Mouse (Mus musculus) midbrain, embryonic 14.5 days (tissue): ENCODE data around the gene Syne2. TPM values are rescaled to one million over a fixed set of nuclear protein-coding genes. Genes with fewer than 3 reads are reported as not detected.

ENCODE experiments used
- ATAC-seq: fragments of 200-750 bp; cut with Nextera tagmentation; 2 replicates; pipeline ENCODE4 v1.8.0; 2017; ENCODE audit warnings: moderate number of reproducible peaks, moderate library complexity; ENCODE audit not compliant: low FRiP score, low TSS enrichment
- DNase-seq: peaks from one replicate; pipeline ENCODE4 v3.0.0-alpha.2; 2015
- H3K27ac ChIP-seq: fragments of 300-500 bp; sonication (generic); replicated peaks from 2 replicates; pipeline ENCODE4 v1.5.1; 2014; ENCODE audit warnings: mild to moderate bottlenecking, low read depth, low read length, moderate library complexity
- H3K27me3 ChIP-seq: fragments of 300-500 bp; sonication (generic); 2 replicates; pipeline ENCODE4 v1.6.1; 2014; ENCODE audit warnings: low read length, control low read depth, mixed read lengths; ENCODE audit not compliant: control insufficient read depth, insufficient read depth
- H3K36me3 ChIP-seq: fragments of 300-500 bp; sonication (generic); 2 replicates; pipeline ENCODE4 v1.6.1; 2014; ENCODE audit warnings: low read length, control low read depth; ENCODE audit not compliant: control insufficient read depth, insufficient read depth
- H3K4me1 ChIP-seq: fragments of 300-500 bp; sonication (generic); 2 replicates; pipeline ENCODE4 v1.6.1; 2014; ENCODE audit warnings: mild to moderate bottlenecking, antibody characterized with exemption, low read length, control low read depth; ENCODE audit not compliant: control insufficient read depth, insufficient read depth
- H3K4me2 ChIP-seq: fragments of 300-500 bp; sonication (generic); 2 replicates; pipeline ENCODE4 v1.6.1; 2014; ENCODE audit warnings: mild to moderate bottlenecking, low read length, moderate library complexity
- H3K4me3 ChIP-seq: fragments of 300-500 bp; sonication (generic); replicated peaks from 2 replicates; pipeline ENCODE4 v1.5.1; 2014; ENCODE audit warnings: low read depth, low read length
- H3K9ac ChIP-seq: fragments of 300-500 bp; sonication (generic); replicated peaks from 2 replicates; pipeline ENCODE4 v1.6.1; 2014; ENCODE audit warnings: mild to moderate bottlenecking, low read length, moderate library complexity
- H3K9me3 ChIP-seq: fragments of 300-500 bp; sonication (generic); 2 replicates; pipeline ENCODE4 v1.6.1; 2016; ENCODE audit warnings: low read length, control low read depth, mixed read lengths; ENCODE audit not compliant: control insufficient read depth
- WGBS: fragments of 180-500 bp; shearing (Covaris S2); extraction: QIAGEN DNeasy Blood & Tissue Kit; methylation state at CpG from one replicate; pipeline ENCODE4 v1.1.7; 2014; 5-methylcytosine and 5-hydroxymethylcytosine counted together
- polyA plus RNA-seq: library from polyadenylated mRNA; unstranded; fragments of >200 nt; fragmentation: Nextera tagmentation; extraction: Ambion mirVana; gene quantifications from 2 replicates; pipeline ENCODE4 v1.2.1, GENCODE M21; 2014

The Syne2 gene
- polyA plus RNA-seq, 1 experiment from 2014 or later = 63.5 TPM

- Histone ChIP-seq H3K27ac (no peak overlapping the region), H3K36me3 (peaks cover 59% of the 10 kb centered on the region), H3K4me1 (no peaks in the 10 kb centered on the region), H3K4me2 (no peak overlapping the region), H3K27me3 (no peaks in the 10 kb centered on the region), H3K4me3 (no peak overlapping the region), H3K9ac (no peak overlapping the region), H3K9me3 (no peaks in the 10 kb centered on the region)
- DNase-seq = no peak
- ATAC-seq = no peak
- 85% methylated on average over 3 of the region's 3 CpGs for WGBS
These were observed 230.0 kb downstream of the Syne2 start for GRCm38 (mm10) chr12:76047921-76048320.

GRCm38 (mm10) chr12:76048672-76049071 lies 230.7 kb downstream of the Syne2 start:
- Histone ChIP-seq H3K9ac (no peak overlapping the region), H3K27me3 (no peaks in the 10 kb centered on the region), H3K4me2 (no peak overlapping the region), H3K27ac (no peak overlapping the region; the same call in 1 of the 2 replicates), H3K4me3 (no peak overlapping the region), H3K36me3 (peaks cover 56% of the 10 kb centered on the region), H3K4me1 (no peaks in the 10 kb centered on the region), H3K9me3 (no peaks in the 10 kb centered on the region)
- DNase-seq = no peak
- ATAC-seq = no peak
- WGBS = 83% methylated on average over 8 of the region's 8 CpGs

GRCm38 (mm10) chr12:76049343-76049742 lies 231.4 kb downstream of the Syne2 start:
- no peak for DNase-seq
- 77% methylated on average over 5 of the region's 5 CpGs for WGBS
- no peak overlapping the region for H3K4me3 ChIP-seq
- no peak for ATAC-seq
- peaks cover 49% of the 10 kb centered on the region for H3K36me3 ChIP-seq
- H3K4me1 ChIP-seq = no peaks in the 10 kb centered on the region
- H3K27ac ChIP-seq = no peak overlapping the region; the same call in 1 of the 2 replicates
- H3K4me2 ChIP-seq = no peak overlapping the region
- H3K9ac ChIP-seq = no peak overlapping the region
- H3K27me3 ChIP-seq = no peaks in the 10 kb centered on the region
- no peaks in the 10 kb centered on the region for H3K9me3 ChIP-seq

GRCm38 (mm10) chr12:76051879-76052278 lies 233.9 kb downstream of the Syne2 start:
- H3K4me3 ChIP-seq = no peak overlapping the region
- H3K27ac ChIP-seq = no peak overlapping the region
- H3K4me2 ChIP-seq = no peak overlapping the region
- no peaks in the 10 kb centered on the region for H3K4me1 ChIP-seq
- H3K9ac ChIP-seq = no peak overlapping the region
- DNase-seq (no peak), ATAC-seq (no peak)
- no peaks in the 10 kb centered on the region for H3K27me3 ChIP-seq
- WGBS = 96% methylated on average over 9 of the region's 9 CpGs
- H3K36me3 ChIP-seq = peaks cover 58% of the 10 kb centered on the region
- H3K9me3 ChIP-seq = no peaks in the 10 kb centered on the region

GRCm38 (mm10) chr12:76054653-76055052 lies 236.7 kb downstream of the Syne2 start:
- 92% methylated on average over 9 of the region's 9 CpGs for WGBS
- Histone ChIP-seq H3K4me1 (no peaks in the 10 kb centered on the region), H3K9me3 (no peaks in the 10 kb centered on the region), H3K4me3 (no peak overlapping the region), H3K4me2 (no peak overlapping the region), H3K27ac (no peak overlapping the region), H3K36me3 (peaks cover 63% of the 10 kb centered on the region), H3K27me3 (no peaks in the 10 kb centered on the region), H3K9ac (no peak overlapping the region)
- no peak for DNase-seq
- no peak for ATAC-seq

- Histone ChIP-seq H3K27ac (no peak overlapping the region), H3K4me2 (no peak overlapping the region), H3K4me3 (no peak overlapping the region), H3K9ac (no peak overlapping the region), H3K27me3 (no peaks in the 10 kb centered on the region), H3K4me1 (no peaks in the 10 kb centered on the region), H3K36me3 (peaks cover 69% of the 10 kb centered on the region), H3K9me3 (no peaks in the 10 kb centered on the region)
- WGBS = 95% methylated on average over 4 of the region's 4 CpGs
- ATAC-seq (no peak), DNase-seq (no peak)
These were observed 245.1 kb downstream of the Syne2 start for GRCm38 (mm10) chr12:76063001-76063400.

GRCm38 (mm10) chr12:76070386-76070785 lies 252.5 kb downstream of the Syne2 start:
- H3K27me3 ChIP-seq = no peaks in the 10 kb centered on the region
- 89% methylated on average over 5 of the region's 5 CpGs for WGBS
- peaks cover 22% of the 10 kb centered on the region for H3K36me3 ChIP-seq
- H3K4me2 ChIP-seq = no peak overlapping the region
- ATAC-seq = no peak
- H3K4me1 ChIP-seq = peaks cover 9% of the 10 kb centered on the region; the same call in 1 of the 2 replicates
- H3K27ac ChIP-seq = no peak overlapping the region
- no peak overlapping the region for H3K9ac ChIP-seq
- no peak for DNase-seq
- no peaks in the 10 kb centered on the region for H3K9me3 ChIP-seq
- H3K4me3 ChIP-seq = no peak overlapping the region

- Histone ChIP-seq H3K9ac (no peak overlapping the region; the same call in 1 of the 2 replicates), H3K4me3 (no peak overlapping the region; the same call in 1 of the 2 replicates), H3K4me1 (peaks cover 9% of the 10 kb centered on the region; the same call in 1 of the 2 replicates), H3K36me3 (peaks cover 18% of the 10 kb centered on the region), H3K4me2 (peak overlapping the region; percentile 35), H3K27ac (no peak overlapping the region), H3K27me3 (no peaks in the 10 kb centered on the region), H3K9me3 (no peaks in the 10 kb centered on the region)
- DNase-seq (peak; percentile 55), ATAC-seq (no peak)
- WGBS = 8% methylated on average over 19 of the region's 19 CpGs
These were observed 254.3 kb downstream of the Syne2 start for GRCm38 (mm10) chr12:76071935-76072849.
